8 mouse cellular contexts compared by ENCODE assay signal in the genomic region with DNA sequence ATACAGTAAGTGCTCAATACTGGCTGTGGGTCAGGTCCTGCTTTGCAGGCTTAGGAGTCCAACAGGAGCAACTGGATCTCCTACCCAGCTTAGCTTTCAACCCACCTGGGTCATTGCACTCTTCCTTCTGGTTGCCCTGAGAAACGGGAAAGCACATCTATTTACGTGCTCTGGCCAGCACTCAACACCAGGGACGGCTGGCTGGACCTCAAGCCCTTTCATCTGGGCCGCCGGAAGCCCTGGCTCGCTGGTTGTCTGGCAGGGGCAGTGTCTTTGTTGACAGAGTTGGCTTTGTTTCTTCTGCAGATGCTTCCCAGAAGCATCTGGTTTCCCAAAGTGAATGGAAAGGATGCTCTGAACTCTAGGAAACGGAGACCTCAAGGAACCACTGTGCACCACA. TPM values are rescaled to one million over a fixed set of nuclear protein-coding genes. Genes with fewer than 3 reads are reported as not detected.
DNase-seq lines count a peak whose midpoint lies in the region; ATAC-seq lines count a peak whose summit lies in the region.

No protein-coding gene starts in this region.

- no peak for DNase-seq in forebrain, embryonic 11.5 days (ENCODE audit: low spot score)
- DNase-seq in adrenal gland, postnatal 14 days = peak; percentile 66
- DNase-seq in ovary, postnatal 36 days (ENCODE audit: low spot score) = peak; percentile 45
- DNase-seq in left cerebral cortex, adult 9 months (ENCODE audit: low spot score in 2 of 2) = no peak
- DNase-seq in spleen, postnatal 36 days (ENCODE audit: low spot score in 2 of 2) = no peak

- H3K4me1 ChIP-seq in forebrain, embryonic 15.5 days = no peaks in the 10 kb centered on the region
- no peaks in the 10 kb centered on the region; the same call in 1 of the 2 replicates for H3K4me1 ChIP-seq in forebrain, embryonic 11.5 days (replicated peaks; ENCODE audit: control insufficient read depth, insufficient read depth, low read length)
- H3K4me1 ChIP-seq in heart, embryonic 12.5 days (replicated peaks) = peaks cover 28% of the 10 kb centered on the region
- H3K4me1 ChIP-seq in kidney, embryonic 16.5 days (ENCODE audit: insufficient read depth, low read length) = peaks cover 16% of the 10 kb centered on the region

- no peaks in the 10 kb centered on the region for H3K27me3 ChIP-seq in forebrain, embryonic 15.5 days
- H3K27me3 ChIP-seq in forebrain, embryonic 11.5 days (ENCODE audit: control insufficient read depth, insufficient read depth, low read length) = no peaks in the 10 kb centered on the region
- no peaks in the 10 kb centered on the region for H3K27me3 ChIP-seq in heart, embryonic 12.5 days (replicated peaks)
- no peaks in the 10 kb centered on the region for H3K27me3 ChIP-seq in kidney, embryonic 16.5 days (ENCODE audit: insufficient read depth, low read length)

- no peaks in the 10 kb centered on the region for H3K9me3 ChIP-seq in forebrain, embryonic 15.5 days
- no peaks in the 10 kb centered on the region for H3K9me3 ChIP-seq in forebrain, embryonic 11.5 days (ENCODE audit: control insufficient read depth, low read length)
- no peaks in the 10 kb centered on the region for H3K9me3 ChIP-seq in heart, embryonic 12.5 days (replicated peaks)
- no peaks in the 10 kb centered on the region for H3K9me3 ChIP-seq in kidney, embryonic 16.5 days (ENCODE audit: low read length)

- H3K4me2 ChIP-seq in forebrain, embryonic 15.5 days (replicated peaks) = no peak overlapping the region
- no peak overlapping the region for H3K4me2 ChIP-seq in forebrain, embryonic 11.5 days (ENCODE audit: low read depth, low read length, severe bottlenecking)
- no peak overlapping the region for H3K4me2 ChIP-seq in heart, embryonic 12.5 days
- no peak overlapping the region for H3K4me2 ChIP-seq in kidney, embryonic 16.5 days (replicated peaks; ENCODE audit: low read depth, low read length)

- no peak for ATAC-seq in forebrain, embryonic 15.5 days (replicated peaks)
- no peak for ATAC-seq in forebrain, embryonic 11.5 days (replicated peaks; ENCODE audit: low FRiP score)
- ATAC-seq in heart, embryonic 12.5 days (ENCODE audit: insufficient number of reproducible peaks, low FRiP score) = no peak
- no peak for ATAC-seq in kidney, embryonic 16.5 days (ENCODE audit: low FRiP score, low TSS enrichment)

- 0 out of 2 replicates have a peak overlapping the region, but pooled peaks have one; percentile 27 for H3K27ac ChIP-seq in forebrain, embryonic 15.5 days (replicated peaks)
- no peak overlapping the region for H3K27ac ChIP-seq in forebrain, embryonic 11.5 days (ENCODE audit: low read depth, low read length)
- peak overlapping the region; percentile 47; the same call in 1 of the 2 replicates for H3K27ac ChIP-seq in heart, embryonic 12.5 days (ENCODE audit: poor library complexity, severe bottlenecking)
- H3K27ac ChIP-seq in kidney, embryonic 16.5 days (ENCODE audit: low read length) = peak overlapping the region; percentile 30; the same call in 1 of the 2 replicates

- no peaks in the 10 kb centered on the region for H3K36me3 ChIP-seq in forebrain, embryonic 15.5 days
- no peaks in the 10 kb centered on the region for H3K36me3 ChIP-seq in forebrain, embryonic 11.5 days (ENCODE audit: control insufficient read depth, insufficient read depth, low read length)
- no peaks in the 10 kb centered on the region for H3K36me3 ChIP-seq in heart, embryonic 12.5 days
- no peaks in the 10 kb centered on the region for H3K36me3 ChIP-seq in kidney, embryonic 16.5 days (ENCODE audit: insufficient read depth, low read length)

- H3K9ac ChIP-seq in forebrain, embryonic 15.5 days (replicated peaks) = no peak overlapping the region
- H3K9ac ChIP-seq in forebrain, embryonic 11.5 days (ENCODE audit: low read length) = no peak overlapping the region
- no peak overlapping the region for H3K9ac ChIP-seq in heart, embryonic 12.5 days
- no peak overlapping the region for H3K9ac ChIP-seq in kidney, embryonic 16.5 days (replicated peaks; ENCODE audit: low read length)

- 33% methylated on average over 7 of the region's 7 CpGs for WGBS in forebrain, embryonic 15.5 days
- WGBS in forebrain, embryonic 11.5 days = 59% methylated on average over 7 of the region's 7 CpGs
- WGBS in heart, embryonic 12.5 days = 31% methylated on average over 7 of the region's 7 CpGs
- WGBS in kidney, embryonic 16.5 days = 34% methylated on average over 7 of the region's 7 CpGs

- no peak overlapping the region for H3K4me3 ChIP-seq in forebrain, embryonic 15.5 days
- no peak overlapping the region for H3K4me3 ChIP-seq in forebrain, embryonic 11.5 days (ENCODE audit: low read depth, low read length)
- no peak overlapping the region for H3K4me3 ChIP-seq in heart, embryonic 12.5 days
- H3K4me3 ChIP-seq in kidney, embryonic 16.5 days (ENCODE audit: low read length) = no peak overlapping the region

RNA-seq across cellular contexts. Expression of gene Efhd2, which starts 39.3 kb away (rescaled TPM):
- polyA plus RNA-seq in forebrain, embryonic 15.5 days (2015; fragmentation: Nextera tagmentation; extraction: Ambion mirVana) = 82.8 and 84.3 TPM in 2 replicates
- polyA plus RNA-seq in forebrain, embryonic 11.5 days (2014; fragmentation: Nextera tagmentation; extraction: Ambion mirVana) = 43.4 and 45.3 TPM in 2 replicates
- 21.4 and 28.2 TPM in 2 replicates for total RNA-seq in adrenal gland, postnatal 14 days (2021)
- 119 and 121 TPM in 2 replicates for polyA plus RNA-seq in heart, embryonic 12.5 days (2016; fragmentation: Nextera tagmentation; extraction: Ambion mirVana)
- 58.5 and 62.4 TPM in 2 replicates for polyA plus RNA-seq in kidney, embryonic 16.5 days (2015; fragmentation: Nextera tagmentation; extraction: Ambion mirVana)

Comparison
In these comparisons a context has a peak if more than half of its experiments do, and no peak if none do; other contexts are left out.
1. DNase-seq: peak in adrenal gland, postnatal 14 days (single experiment) and ovary, postnatal 36 days (single experiment); none in forebrain, embryonic 11.5 days (single experiment), left cerebral cortex, adult 9 months (0 of 2) and spleen, postnatal 36 days (0 of 2).